Mouse (Mus musculus) spleen, postnatal 4 days (tissue): ENCODE measurements around the gene Nrip1.

Source experiments
- DNase-seq, 2 experiments: peaks; one replicate each; pipeline ENCODE4 v3.0.0; 2022; ENCODE audit warnings: low spot score in 2 of 2

Nrip1 gene

DNA sequence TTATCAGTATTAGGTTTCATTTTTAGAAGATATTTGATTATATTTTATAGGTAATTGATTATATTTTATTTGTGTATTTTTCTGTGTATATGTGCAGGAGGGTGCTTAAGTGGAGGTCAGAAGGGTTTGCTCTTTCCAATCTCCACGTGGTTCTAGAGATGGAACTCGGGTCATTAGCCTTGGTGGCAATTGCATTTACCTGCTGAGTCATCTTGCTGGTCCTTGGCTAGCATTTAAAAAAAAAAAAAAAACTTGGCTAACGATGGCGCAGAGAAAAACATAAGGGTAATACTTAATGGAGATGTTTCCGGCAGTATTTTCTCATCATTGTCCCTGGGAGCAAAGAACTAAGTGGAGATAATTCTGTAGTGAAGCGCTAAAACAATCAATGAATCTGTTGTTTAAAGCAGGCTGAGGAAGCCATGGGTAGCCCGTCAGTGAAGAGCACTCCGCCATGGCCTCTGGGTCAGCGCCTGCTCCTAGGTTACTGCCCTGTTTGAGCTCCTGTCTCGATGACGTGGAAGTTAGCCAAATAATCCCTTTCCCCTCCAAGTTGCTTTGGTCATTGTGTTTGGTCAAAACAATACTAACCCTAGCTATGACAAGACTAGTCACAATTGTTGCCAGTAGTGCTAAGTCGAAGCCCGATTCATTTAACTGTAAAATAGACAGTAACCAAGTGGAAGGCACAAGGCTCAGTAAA is 25.8 kb downstream of the Nrip1 start:
- no peak for DNase-seq

GRCm38 (mm10) chr16:76346371-76346770 is 27.3 kb downstream of the Nrip1 start:
- no peak for DNase-seq

GRCm38 (mm10) chr16:76344761-76345368 is 28.8 kb downstream of the Nrip1 start:
- DNase-seq = no peak

DNA sequence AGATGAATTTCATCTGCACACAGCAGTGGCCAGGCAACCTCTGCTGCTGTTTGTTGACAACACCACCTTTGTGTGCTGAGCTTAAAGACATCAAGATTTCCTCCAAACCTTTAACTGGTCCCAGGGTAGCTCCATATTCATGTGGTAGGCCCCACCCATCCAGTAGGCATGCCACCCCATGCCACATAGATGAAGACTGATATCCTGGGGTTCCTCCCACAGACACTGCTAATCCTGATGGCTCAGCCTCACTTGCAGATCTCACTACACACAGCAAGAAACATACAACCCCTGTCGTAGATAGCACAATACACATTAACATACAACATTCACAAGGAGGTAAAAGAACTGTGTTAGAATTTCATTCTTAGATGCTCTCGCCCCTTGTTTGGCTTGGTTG is 29.6 kb downstream of the Nrip1 start:
- DNase-seq = no peak

- DNase-seq = no peak
Observed at GRCm38 (mm10) chr16:76341636-76342035, 32.0 kb downstream of the Nrip1 start.

DNA sequence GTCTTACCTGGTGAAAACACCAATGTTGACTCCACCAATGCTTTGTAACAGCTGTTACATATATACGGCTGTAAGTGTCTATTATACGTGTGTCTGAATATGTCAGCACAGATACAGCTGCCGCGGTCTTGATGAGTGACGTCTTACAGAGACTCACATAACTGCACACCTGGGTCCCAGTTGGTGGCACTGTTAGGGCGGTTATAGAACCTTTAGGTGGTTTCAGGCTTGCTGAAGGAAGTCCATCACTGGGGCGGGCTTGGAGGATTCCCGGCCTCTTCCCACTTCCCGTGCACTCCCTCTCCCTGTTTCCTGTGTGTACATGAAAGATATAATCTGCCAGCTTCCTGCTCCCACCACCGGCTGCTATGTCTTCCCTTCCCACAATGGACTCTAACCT is 34.4 kb downstream of the Nrip1 start:
- DNase-seq = no peak

GRCm38 (mm10) chr16:76337351-76337750 is 36.3 kb downstream of the Nrip1 start:
- DNase-seq = no peak

- DNase-seq = no peak
Observed at GRCm38 (mm10) chr16:76336932-76337331, 36.7 kb downstream of the Nrip1 start.

- no peak for DNase-seq
Observed at GRCm38 (mm10) chr16:76335913-76336312, 37.7 kb downstream of the Nrip1 start.

GRCm38 (mm10) chr16:76332127-76332526 is 41.5 kb downstream of the Nrip1 start:
- DNase-seq = no peak

GRCm38 (mm10) chr16:76331231-76331630 is 42.4 kb downstream of the Nrip1 start:
- DNase-seq = no peak

DNA sequence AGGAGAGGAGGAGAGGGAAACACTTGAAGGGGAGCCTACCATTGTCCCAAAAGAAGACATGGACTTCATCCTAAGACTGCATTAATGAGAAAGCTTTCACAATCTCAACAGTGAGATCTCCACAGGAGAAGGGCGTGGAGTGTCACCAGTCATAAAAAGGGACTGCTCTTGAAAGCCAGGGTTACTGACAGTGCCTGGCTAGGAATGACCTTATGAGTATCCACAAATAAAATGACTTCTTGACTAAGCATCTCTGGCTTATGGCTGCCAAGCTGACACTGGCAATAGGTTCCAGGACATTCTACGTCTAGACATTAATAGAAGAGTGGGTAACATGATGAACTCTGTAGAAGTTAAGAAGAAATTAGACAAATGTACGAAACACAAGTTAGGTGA is 48.3 kb downstream of the Nrip1 start:
- DNase-seq = no peak

GRCm38 (mm10) chr16:76324411-76325314 is 49.0 kb downstream of the Nrip1 start:
- DNase-seq = no peak

GRCm38 (mm10) chr16:76323594-76324307 is 49.9 kb downstream of the Nrip1 start:
- DNase-seq = peak; percentile 74 to 78

DNA sequence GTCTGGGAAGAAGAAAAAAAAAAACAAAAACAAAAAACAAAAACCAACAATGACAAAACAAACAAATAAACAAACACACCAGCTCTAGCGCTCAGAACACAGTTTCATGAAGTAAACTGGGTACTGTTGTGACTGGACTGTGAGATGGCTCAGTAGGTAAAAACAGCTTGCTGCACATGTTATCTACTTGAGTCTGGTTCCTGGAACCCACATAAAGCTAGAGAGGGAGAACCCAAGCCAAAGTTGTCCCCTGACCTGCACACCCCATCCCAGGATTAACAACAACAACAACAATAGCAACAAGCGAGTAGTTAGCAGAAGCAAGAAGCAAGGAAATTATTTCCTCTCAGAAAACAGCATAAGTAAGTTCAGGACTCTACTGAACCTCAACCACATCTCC is 50.5 kb downstream of the Nrip1 start:
- no peak for DNase-seq

DNA sequence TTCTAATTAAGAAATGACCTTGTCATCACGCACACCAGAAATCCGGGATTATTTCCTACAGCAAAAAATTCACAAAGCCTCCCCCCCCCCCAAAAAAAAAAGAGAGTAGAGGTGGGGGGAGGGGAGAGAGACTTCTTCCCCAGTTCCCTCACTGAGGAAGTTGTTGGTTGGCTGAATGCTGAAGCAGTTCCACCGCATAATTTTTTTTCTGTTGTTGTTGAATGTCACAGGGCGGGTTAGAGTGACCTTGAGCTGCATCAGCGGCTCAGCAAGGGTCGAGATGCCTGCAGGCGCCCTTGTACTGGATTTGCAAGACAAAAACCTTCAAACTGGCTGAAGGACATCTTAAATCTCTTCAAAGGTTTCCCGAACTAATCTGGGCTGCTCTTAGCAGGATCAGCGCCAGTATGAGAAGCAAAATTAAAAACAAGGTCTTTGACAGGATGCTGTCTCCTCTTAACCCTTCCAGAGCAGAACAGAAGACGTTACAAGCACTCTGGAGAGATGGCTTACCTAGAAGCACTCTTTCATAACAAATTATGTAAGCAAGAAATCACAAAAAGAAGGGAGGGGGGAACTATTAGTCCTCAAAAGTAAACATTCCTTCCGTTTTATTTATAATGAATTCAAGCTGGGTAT is 52.0 kb downstream of the Nrip1 start:
- no peak for DNase-seq

DNA sequence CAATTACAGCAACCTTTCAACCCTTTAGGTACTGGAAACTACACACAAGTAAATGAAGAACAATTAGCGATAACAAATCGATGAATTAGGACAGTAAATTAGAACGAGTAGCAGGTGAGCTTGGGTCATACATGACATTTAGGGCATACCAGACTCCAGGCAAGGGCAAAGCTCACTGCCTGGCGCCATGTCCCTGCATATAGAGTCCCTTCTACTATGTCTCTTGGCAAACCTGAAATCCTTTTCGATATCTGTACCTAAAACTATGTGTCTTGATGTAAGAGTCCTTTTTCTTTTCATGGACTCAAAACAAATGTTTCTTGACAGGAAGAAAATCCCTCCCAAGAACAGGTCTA is 53.5 kb downstream of the Nrip1 start:
- DNase-seq = no peak

DNA sequence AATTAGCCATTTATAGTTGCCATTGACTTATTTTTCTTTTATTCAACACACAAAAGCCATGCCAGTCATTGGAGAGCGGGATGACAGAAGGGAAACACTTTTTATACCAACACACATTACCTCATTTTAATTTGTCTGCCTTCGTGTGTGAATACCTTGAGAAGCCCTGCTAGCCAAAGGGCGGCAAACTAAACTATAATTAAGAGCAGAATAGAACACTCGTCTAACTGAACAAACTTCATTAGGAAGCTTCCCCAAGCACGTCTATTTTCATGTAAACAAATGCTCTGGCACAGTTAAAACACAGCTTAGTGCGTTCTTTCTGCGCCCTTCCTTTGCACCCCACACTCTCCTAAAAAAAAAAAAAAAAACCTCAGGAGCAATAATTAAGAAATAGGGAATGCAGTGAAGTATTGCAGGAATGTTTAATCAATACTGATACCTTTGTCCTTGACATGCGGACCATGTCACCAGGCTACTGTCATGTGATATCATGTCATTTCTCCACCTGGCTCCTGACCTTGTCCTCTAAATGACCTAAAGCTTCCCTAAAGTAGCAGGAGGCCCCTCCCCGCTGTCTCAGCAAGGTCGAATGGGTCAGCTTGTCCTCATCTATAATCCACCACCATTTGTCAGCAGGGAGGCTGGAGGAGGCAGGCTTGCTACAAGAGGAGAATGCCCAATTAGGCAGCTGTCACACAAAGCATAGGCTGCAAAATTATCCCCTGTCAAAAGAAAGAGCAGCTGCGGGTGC is 54.1 kb downstream of the Nrip1 start:
- no peak for DNase-seq

DNA sequence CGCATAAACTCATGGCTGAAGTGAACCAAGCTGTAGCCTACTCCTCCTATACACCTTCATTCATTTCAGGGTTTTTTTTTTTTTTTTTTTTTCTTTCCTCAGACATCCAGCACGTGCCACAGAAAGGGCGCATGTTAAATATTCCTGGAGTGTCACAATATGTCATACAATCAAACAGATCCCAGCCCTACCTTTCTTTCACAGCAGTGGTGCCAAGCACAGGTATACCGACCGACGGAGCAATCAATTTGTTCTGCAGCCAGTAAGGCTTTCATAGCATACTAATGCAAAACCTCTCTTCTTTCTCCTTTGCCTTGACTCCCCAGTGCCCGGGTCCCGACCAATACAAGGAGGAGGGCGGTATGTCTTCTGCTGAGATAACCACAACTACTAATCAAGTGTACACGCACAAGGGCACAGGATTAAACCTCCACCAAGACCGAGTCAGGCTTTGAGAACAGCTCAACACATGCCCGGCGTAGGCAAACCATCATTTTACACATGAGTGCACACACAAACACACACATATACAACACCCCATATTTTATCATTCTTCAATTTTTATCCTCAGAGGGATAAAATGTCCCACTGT is 55.2 kb downstream of the Nrip1 start:
- DNase-seq = no peak
